Mouse (Mus musculus): ENCODE measurements around the gene Ephb1. TPM values are rescaled to one million over a fixed set of nuclear protein-coding genes. Genes with fewer than 3 reads are reported as not detected.
A peak's percentile ranks its signal among the peaks of the same experiment; 100 is the strongest.

Ephb1 gene
- polyA plus RNA-seq, 1 experiment from 2014 or later, result 2.3 TPM

DNA sequence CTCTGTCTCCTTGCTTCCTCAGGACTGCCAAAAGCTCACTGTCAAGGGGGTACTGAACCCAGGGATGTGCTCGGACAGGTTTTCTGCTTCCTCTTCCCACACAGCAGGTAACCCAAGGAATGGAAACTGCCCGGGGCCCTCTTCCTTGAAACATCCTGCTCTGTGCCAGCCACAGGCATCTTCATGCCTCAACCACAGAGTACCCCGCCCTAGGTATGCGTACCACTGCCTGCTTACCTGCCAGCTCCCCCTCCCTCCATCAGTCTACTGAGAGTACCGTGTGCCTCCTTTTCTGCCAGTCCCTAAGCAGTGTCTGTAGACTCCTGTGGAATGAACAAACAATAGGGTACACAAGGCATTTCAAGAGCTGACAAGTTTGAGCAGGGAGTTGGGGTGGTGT, 265.9 kb downstream of the Ephb1 start:
- H3K4me2 ChIP-seq, result no peak overlapping the region
- H3K4me1 ChIP-seq (replicated peaks), result peaks cover 20% of the 10 kb centered on the region
- H3K4me3 ChIP-seq (replicated peaks), result no peak overlapping the region
- no peak overlapping the region for H3K9ac ChIP-seq (replicated peaks)
- H3K27ac ChIP-seq, result no peak overlapping the region
- H3K27me3 ChIP-seq, result peaks cover 26% of the 10 kb centered on the region
- no peak for ATAC-seq (ENCODE audit: insufficient number of reproducible peaks, insufficient read depth, low FRiP score, low TSS enrichment, low read depth)
- no peaks in the 10 kb centered on the region for H3K9me3 ChIP-seq
- WGBS, result 76% methylated on average over 5 of the region's 5 CpGs
- H3K36me3 ChIP-seq, result no peaks in the 10 kb centered on the region

DNA sequence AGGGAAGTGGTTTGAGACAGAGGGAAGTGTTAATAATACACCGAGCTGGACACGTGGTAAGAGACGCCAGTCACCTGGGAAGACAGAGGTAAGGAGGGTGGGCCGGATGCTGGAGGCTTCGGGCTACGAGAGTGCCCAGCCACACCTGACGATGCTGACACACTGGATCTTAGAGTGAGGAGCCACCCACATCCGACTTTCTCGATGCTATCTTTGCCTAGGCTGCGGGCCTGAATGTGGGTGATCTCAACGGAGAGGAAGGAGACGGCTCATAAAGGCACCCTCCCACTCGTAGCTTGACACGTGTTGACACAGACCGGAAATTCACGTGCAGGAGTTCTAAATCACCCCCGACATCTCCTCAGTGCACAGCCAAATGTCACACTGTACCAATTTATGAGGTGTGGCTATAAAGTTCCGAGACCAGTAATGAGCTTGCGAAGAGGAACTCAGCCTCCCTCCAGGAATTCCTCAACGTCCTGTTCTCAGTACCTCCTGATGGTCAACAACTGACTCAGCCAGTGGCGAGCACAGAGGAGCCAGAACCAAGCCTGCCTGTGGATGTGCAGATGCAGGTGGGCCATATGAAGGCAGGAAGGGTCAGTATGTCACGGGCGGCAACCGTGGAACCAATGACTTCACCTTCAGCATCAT, 268.3 kb downstream of the Ephb1 start:
- H3K4me3 ChIP-seq (replicated peaks), result no peak overlapping the region
- no peaks in the 10 kb centered on the region for H3K36me3 ChIP-seq
- H3K9me3 ChIP-seq, result no peaks in the 10 kb centered on the region
- no peak overlapping the region for H3K9ac ChIP-seq (replicated peaks)
- peaks cover 20% of the 10 kb centered on the region for H3K4me1 ChIP-seq (replicated peaks)
- H3K4me2 ChIP-seq, result peak overlapping the region; percentile 40
- 29% methylated on average over 24 of the region's 24 CpGs for WGBS
- no peak overlapping the region for H3K27ac ChIP-seq
- peaks cover 33% of the 10 kb centered on the region for H3K27me3 ChIP-seq
- ATAC-seq (ENCODE audit: insufficient number of reproducible peaks, insufficient read depth, low FRiP score, low TSS enrichment, low read depth), result peak; percentile 64

DNA sequence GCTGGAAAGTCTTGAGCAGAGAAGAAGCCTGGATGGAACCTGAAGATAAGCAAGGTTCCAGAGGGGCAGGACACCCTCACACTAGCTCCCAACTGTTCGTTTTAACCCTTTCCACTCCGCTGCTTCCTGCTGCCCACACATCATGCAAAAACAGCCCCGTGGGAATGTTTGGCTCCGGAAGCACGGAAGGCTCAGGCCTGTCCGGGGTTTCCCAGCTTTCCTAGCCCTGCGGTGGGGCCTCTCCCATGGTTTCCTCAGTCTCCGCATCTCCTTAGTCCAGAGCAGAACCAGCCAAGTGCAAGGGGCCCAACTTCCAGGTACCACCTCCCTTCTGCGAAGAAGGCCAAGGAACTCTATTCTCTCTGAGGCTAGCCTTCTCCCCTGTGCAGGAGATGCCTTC, 269.0 kb downstream of the Ephb1 start:
- peaks cover 33% of the 10 kb centered on the region for H3K27me3 ChIP-seq
- peaks cover 20% of the 10 kb centered on the region for H3K4me1 ChIP-seq (replicated peaks)
- no peak for ATAC-seq (ENCODE audit: insufficient number of reproducible peaks, insufficient read depth, low FRiP score, low TSS enrichment, low read depth)
- H3K9me3 ChIP-seq, result no peaks in the 10 kb centered on the region
- H3K36me3 ChIP-seq, result no peaks in the 10 kb centered on the region
- WGBS, result 85% methylated on average over 9 of the region's 9 CpGs
- H3K4me3 ChIP-seq (replicated peaks), result no peak overlapping the region
- H3K9ac ChIP-seq (replicated peaks), result no peak overlapping the region
- H3K27ac ChIP-seq, result no peak overlapping the region
- no peak overlapping the region for H3K4me2 ChIP-seq

DNA sequence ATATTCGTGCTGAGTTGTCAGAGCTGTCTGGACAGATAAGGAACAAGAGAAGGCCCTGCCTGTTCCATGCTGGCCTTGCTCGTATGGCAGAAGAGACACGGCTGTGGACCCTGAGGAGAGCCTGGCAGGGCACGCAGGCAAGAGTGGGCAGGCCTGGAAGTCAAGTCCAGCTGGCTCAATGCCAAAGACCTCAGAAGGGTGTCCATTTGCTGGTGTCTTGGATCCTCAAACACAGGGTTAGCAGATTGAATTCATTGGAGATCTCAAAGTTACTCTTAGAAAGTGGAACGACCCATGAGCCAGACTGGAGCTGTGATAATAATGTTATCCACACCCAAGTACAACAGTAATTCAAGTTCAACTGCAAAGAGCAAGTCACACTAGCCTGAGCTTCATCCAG, 273.6 kb downstream of the Ephb1 start:
- peaks cover 21% of the 10 kb centered on the region for H3K27me3 ChIP-seq
- no peaks in the 10 kb centered on the region for H3K9me3 ChIP-seq
- peaks cover 12% of the 10 kb centered on the region for H3K4me1 ChIP-seq (replicated peaks)
- no peak overlapping the region for H3K9ac ChIP-seq (replicated peaks)
- WGBS, result 82% methylated on average over 5 of the region's 5 CpGs
- no peak overlapping the region for H3K4me3 ChIP-seq (replicated peaks)
- no peak overlapping the region for H3K27ac ChIP-seq
- H3K36me3 ChIP-seq, result no peaks in the 10 kb centered on the region
- ATAC-seq (ENCODE audit: insufficient number of reproducible peaks, insufficient read depth, low FRiP score, low TSS enrichment, low read depth), result no peak
- no peak overlapping the region for H3K4me2 ChIP-seq

DNA sequence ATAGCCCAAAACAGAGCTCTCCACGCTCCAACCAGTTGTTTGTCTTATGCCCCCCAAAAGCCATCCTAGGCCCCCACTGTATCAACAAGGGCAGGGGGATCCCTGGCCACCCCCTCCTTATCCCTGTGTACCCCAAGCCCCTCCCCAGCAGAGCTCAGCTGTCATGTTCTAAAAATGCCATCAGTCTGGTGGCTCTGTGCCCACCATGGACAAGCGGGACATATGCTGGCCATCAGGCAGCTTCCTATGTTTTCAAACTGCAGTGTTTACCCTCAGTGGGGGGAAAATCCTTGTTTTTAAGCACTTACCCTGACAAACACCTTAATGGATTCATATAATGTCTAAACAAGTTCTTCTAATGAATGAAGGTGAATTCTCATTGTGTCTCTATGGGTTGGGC, 275.3 kb downstream of the Ephb1 start:
- no peak overlapping the region for H3K9ac ChIP-seq (replicated peaks)
- no peaks in the 10 kb centered on the region for H3K9me3 ChIP-seq
- H3K4me1 ChIP-seq (replicated peaks), result peaks cover 10% of the 10 kb centered on the region; the same call in 1 of the 2 replicates
- WGBS, result 94% methylated on average over 2 of the region's 2 CpGs
- no peak for ATAC-seq (ENCODE audit: insufficient number of reproducible peaks, insufficient read depth, low FRiP score, low TSS enrichment, low read depth)
- H3K27ac ChIP-seq, result no peak overlapping the region
- H3K36me3 ChIP-seq, result no peaks in the 10 kb centered on the region
- H3K4me3 ChIP-seq (replicated peaks), result no peak overlapping the region
- peaks cover 22% of the 10 kb centered on the region for H3K27me3 ChIP-seq
- H3K4me2 ChIP-seq, result no peak overlapping the region

DNA sequence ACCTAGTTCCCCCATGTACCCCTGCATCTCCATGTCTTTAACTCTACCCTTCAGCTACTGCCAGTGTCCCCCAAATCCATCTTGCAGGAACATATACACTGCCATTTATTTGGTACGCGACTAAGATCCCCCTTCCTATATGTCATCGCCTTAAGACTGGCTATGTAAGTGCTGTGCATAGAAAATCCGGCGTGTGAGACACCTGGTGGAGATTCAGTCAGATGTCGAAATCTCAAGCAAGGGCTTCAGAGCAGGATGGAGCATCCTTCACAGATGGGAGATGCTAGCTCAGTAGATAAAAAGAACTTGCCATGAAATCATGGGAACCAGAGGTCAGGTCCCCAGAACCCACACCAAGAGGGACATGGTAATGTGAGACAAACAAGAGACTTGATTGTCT, 276.3 kb downstream of the Ephb1 start:
- Histone ChIP-seq H3K4me1 (replicated peaks) (peaks cover 10% of the 10 kb centered on the region; the same call in 1 of the 2 replicates), H3K9ac (replicated peaks) (no peak overlapping the region), H3K4me2 (no peak overlapping the region), H3K36me3 (no peaks in the 10 kb centered on the region), H3K4me3 (replicated peaks) (no peak overlapping the region), H3K27ac (no peak overlapping the region), H3K9me3 (no peaks in the 10 kb centered on the region), H3K27me3 (peaks cover 21% of the 10 kb centered on the region)
- ATAC-seq (ENCODE audit: insufficient number of reproducible peaks, insufficient read depth, low FRiP score, low TSS enrichment, low read depth), result no peak
- 86% methylated on average over 6 of the region's 6 CpGs for WGBS

DNA sequence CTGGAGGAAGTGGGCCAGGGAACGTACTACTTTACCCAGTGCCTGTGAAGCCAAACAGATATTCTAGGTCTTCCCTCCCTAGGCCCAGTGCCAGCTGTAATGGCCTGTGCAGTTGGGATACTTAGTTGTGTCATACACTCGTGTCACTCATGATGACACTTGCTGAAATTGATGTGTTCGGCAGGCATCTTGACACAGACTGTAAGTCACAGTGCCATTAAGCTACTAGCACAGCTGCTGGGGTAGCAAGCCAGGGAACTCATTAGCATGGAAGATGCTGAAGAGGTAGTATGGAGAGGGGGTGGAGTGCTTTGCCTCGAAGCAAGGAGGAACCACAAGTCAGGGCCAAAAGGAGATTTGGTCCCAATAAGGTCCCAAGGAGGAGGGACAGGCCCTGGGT, 279.0 kb downstream of the Ephb1 start:
- Histone ChIP-seq H3K27ac (no peak overlapping the region), H3K9ac (replicated peaks) (no peak overlapping the region), H3K4me2 (no peak overlapping the region), H3K27me3 (peaks cover 15% of the 10 kb centered on the region; the same call in 1 of the 2 replicates), H3K4me3 (replicated peaks) (no peak overlapping the region), H3K36me3 (no peaks in the 10 kb centered on the region), H3K4me1 (replicated peaks) (peaks cover 10% of the 10 kb centered on the region; the same call in 1 of the 2 replicates), H3K9me3 (no peaks in the 10 kb centered on the region)
- 62% methylated on average over 4 of the region's 4 CpGs for WGBS
- ATAC-seq (ENCODE audit: insufficient number of reproducible peaks, insufficient read depth, low FRiP score, low TSS enrichment, low read depth), result no peak

DNA sequence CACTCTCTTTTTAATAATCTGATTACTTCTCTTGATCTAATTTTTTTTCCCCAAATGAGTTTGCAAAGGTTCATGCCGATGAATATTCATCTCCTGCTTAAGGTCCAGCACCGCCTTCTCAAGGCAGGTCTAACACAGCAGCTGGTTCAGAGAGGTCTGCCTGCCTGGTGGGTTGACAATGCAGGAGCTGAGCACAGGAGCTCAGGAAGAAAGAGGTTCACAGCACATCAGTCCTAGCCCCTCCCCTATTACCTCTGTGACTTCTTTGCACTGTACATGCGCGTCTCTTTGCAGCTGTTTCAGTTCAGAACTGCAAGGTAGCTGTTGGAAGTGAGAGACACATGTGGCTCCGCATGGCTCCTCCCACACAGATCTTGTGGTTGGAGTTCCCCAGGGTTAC, 281.1 kb downstream of the Ephb1 start:
- Histone ChIP-seq H3K9me3 (no peaks in the 10 kb centered on the region), H3K27me3 (peaks cover 9% of the 10 kb centered on the region; the same call in 1 of the 2 replicates), H3K4me2 (no peak overlapping the region), H3K9ac (replicated peaks) (no peak overlapping the region), H3K27ac (no peak overlapping the region), H3K4me1 (replicated peaks) (peaks cover 13% of the 10 kb centered on the region; the same call in 1 of the 2 replicates), H3K36me3 (no peaks in the 10 kb centered on the region), H3K4me3 (replicated peaks) (no peak overlapping the region)
- 77% methylated on average over 5 of the region's 5 CpGs for WGBS
- ATAC-seq (ENCODE audit: insufficient number of reproducible peaks, insufficient read depth, low FRiP score, low TSS enrichment, low read depth), result no peak

DNA sequence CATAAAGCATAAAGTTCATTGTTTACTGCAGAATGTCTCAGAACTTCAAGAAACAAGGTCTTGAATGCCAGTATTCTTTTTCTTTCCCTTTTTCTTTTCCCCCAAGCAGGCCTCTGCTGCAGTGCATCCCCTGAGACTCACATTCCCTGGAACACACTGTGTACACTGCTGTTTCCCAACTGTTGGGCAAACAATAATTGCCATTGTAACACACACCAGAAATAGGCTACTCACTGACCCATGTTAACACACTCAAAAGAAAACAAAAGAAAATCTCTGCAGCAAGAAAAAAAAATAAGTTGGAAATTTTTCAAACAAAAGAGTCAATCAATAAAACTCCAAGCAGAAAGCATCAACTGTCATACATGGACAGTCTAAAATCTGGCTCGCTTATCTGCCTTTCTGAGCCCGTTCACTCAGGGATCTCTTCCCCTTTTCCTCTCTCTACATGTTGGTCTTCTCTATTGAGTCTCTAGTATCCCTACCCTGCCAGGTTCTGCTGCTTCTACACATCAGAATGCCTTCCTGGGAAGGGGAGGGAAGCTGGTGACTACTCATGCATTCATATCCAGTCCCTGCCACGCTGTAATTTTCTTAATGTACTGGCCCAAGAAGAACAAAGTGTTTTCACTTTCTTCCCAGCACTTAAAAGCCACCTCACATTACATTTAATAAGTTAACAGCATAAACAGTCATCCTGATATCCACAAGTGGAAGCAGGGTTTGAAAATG, 285.2 kb downstream of the Ephb1 start:
- Histone ChIP-seq H3K9me3 (no peaks in the 10 kb centered on the region), H3K9ac (replicated peaks) (no peak overlapping the region), H3K27ac (no peak overlapping the region), H3K36me3 (no peaks in the 10 kb centered on the region), H3K4me2 (no peak overlapping the region), H3K4me3 (replicated peaks) (no peak overlapping the region), H3K27me3 (no peaks in the 10 kb centered on the region), H3K4me1 (replicated peaks) (0 out of 2 replicates have a peak, but pooled peaks cover 4% of the 10 kb centered on the region)
- ATAC-seq (ENCODE audit: insufficient number of reproducible peaks, insufficient read depth, low FRiP score, low TSS enrichment, low read depth), result no peak
- WGBS, result 82% methylated on average over 3 of the region's 3 CpGs

DNA sequence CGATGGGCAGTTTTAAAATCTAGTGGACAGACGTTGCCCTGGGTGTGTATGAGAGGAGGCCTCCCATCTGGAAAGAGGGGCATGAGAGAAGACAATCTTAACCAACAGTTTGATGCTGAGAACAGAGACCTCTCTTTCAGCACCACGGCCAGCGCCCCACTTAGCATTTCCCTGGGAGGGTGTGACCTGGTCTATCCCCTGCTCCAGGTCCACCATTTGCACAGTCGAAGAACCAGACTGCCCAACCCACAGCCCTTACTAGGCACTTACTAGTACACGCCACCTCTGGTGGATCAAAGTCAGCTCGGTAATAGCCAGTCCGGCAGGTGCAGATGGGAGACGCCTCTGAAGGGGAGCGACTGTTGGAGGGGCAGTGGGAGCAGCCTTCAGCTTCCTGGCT, 287.9 kb downstream of the Ephb1 start:
- 63% methylated on average over 10 of the region's 10 CpGs for WGBS
- Histone ChIP-seq H3K9ac (replicated peaks) (no peak overlapping the region), H3K4me3 (replicated peaks) (no peak overlapping the region), H3K27me3 (no peaks in the 10 kb centered on the region), H3K4me1 (replicated peaks) (0 out of 2 replicates have a peak, but pooled peaks cover 4% of the 10 kb centered on the region), H3K36me3 (no peaks in the 10 kb centered on the region), H3K9me3 (no peaks in the 10 kb centered on the region), H3K27ac (no peak overlapping the region), H3K4me2 (no peak overlapping the region)
- no peak for ATAC-seq (ENCODE audit: insufficient number of reproducible peaks, insufficient read depth, low FRiP score, low TSS enrichment, low read depth)

DNA sequence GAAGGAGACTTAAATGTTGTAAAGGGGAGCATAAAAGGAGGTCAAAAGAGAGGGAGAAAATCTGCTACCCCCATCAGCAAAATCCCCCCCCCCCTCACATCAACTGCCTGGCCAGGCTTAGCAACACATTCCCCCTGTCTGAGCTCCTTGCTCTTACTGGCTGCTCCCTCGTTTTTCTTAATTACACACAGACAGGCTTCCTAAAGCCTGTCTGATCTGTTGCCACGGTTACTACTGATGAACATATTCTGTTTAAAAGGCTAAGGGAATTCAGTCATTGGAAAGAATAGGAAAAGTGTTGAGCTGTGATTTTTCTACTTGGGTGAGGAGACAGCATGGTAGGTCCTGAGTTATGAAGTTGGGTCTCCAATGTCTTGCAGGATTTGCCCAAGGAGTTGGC, 308.6 kb downstream of the Ephb1 start:
- no peak overlapping the region for H3K9ac ChIP-seq (replicated peaks)
- WGBS, result 31% methylated on average over 2 of the region's 2 CpGs
- H3K4me1 ChIP-seq (replicated peaks), result no peaks in the 10 kb centered on the region
- no peak overlapping the region for H3K4me2 ChIP-seq
- no peak overlapping the region for H3K27ac ChIP-seq
- ATAC-seq (ENCODE audit: insufficient number of reproducible peaks, insufficient read depth, low FRiP score, low TSS enrichment, low read depth), result no peak
- no peaks in the 10 kb centered on the region for H3K27me3 ChIP-seq
- no peaks in the 10 kb centered on the region for H3K36me3 ChIP-seq
- H3K9me3 ChIP-seq, result no peaks in the 10 kb centered on the region
- H3K4me3 ChIP-seq (replicated peaks), result no peak overlapping the region

Data from limb, embryonic 12.5 days (tissue).